Mouse (Mus musculus): ENCODE measurements around the gene Sorcs3. TPM values are rescaled to one million over a fixed set of nuclear protein-coding genes. Genes with fewer than 3 reads are reported as not detected.

The Sorcs3 gene
- polyA plus RNA-seq, 1 experiment from 2014 or later, result 5.3 TPM

GRCm38 (mm10) chr19:48430328-48430727 lies 224.5 kb downstream of the Sorcs3 start:
- 88% methylated on average over 5 of the region's 5 CpGs for WGBS
- no peaks in the 10 kb centered on the region for H3K9me3 ChIP-seq (replicated peaks; ENCODE audit: control insufficient read depth, low read length)

GRCm38 (mm10) chr19:48438450-48438849 lies 232.6 kb downstream of the Sorcs3 start:
- Histone ChIP-seq H3K4me3 (ENCODE audit: low read depth, low read length) (no peak overlapping the region), H3K9me3 (replicated peaks; ENCODE audit: control insufficient read depth, low read length) (no peaks in the 10 kb centered on the region), H3K4me1 (ENCODE audit: control insufficient read depth, insufficient read depth, low read length) (no peaks in the 10 kb centered on the region), H3K36me3 (ENCODE audit: control insufficient read depth, insufficient read depth, low read length) (no peaks in the 10 kb centered on the region), H3K9ac (ENCODE audit: low read length) (no peak overlapping the region), H3K27me3 (replicated peaks; ENCODE audit: control insufficient read depth, insufficient read depth, low read length) (no peaks in the 10 kb centered on the region), H3K27ac (ENCODE audit: low read depth, low read length) (no peak overlapping the region), H3K4me2 (ENCODE audit: low read length) (no peak overlapping the region)
- WGBS, result 85% methylated on average over 1 of the region's 1 CpGs
- no peak for DNase-seq (ENCODE audit: low spot score)
- no peak for ATAC-seq

More at GRCm38 (mm10) chr19:48430328-48430727, 224.5 kb downstream of the Sorcs3 start:
- DNase-seq (ENCODE audit: low spot score), result no peak
- no peak overlapping the region for H3K4me3 ChIP-seq (ENCODE audit: low read depth, low read length)
- H3K27me3 ChIP-seq (replicated peaks; ENCODE audit: control insufficient read depth, insufficient read depth, low read length), result no peaks in the 10 kb centered on the region
- H3K9ac ChIP-seq (ENCODE audit: low read length), result no peak overlapping the region
- H3K36me3 ChIP-seq (ENCODE audit: control insufficient read depth, insufficient read depth, low read length), result no peaks in the 10 kb centered on the region
- no peak overlapping the region for H3K4me2 ChIP-seq (ENCODE audit: low read length)
- ATAC-seq, result no peak
- H3K4me1 ChIP-seq (ENCODE audit: control insufficient read depth, insufficient read depth, low read length), result peaks cover 5% of the 10 kb centered on the region
- no peak overlapping the region for H3K27ac ChIP-seq (ENCODE audit: low read depth, low read length)

GRCm38 (mm10) chr19:48461141-48461540 lies 255.3 kb downstream of the Sorcs3 start:
- DNase-seq (ENCODE audit: low spot score) (no peak), ATAC-seq (no peak)
- H3K36me3 ChIP-seq (ENCODE audit: control insufficient read depth, insufficient read depth, low read length), result no peaks in the 10 kb centered on the region
- no peak overlapping the region for H3K27ac ChIP-seq (ENCODE audit: low read depth, low read length)
- H3K27me3 ChIP-seq (replicated peaks; ENCODE audit: control insufficient read depth, insufficient read depth, low read length), result no peaks in the 10 kb centered on the region
- no peaks in the 10 kb centered on the region for H3K9me3 ChIP-seq (replicated peaks; ENCODE audit: control insufficient read depth, low read length)
- no peaks in the 10 kb centered on the region for H3K4me1 ChIP-seq (ENCODE audit: control insufficient read depth, insufficient read depth, low read length)
- WGBS, result 94% methylated on average over 5 of the region's 5 CpGs
- no peak overlapping the region for H3K4me2 ChIP-seq (ENCODE audit: low read length)
- H3K9ac ChIP-seq (ENCODE audit: low read length), result no peak overlapping the region
- H3K4me3 ChIP-seq (ENCODE audit: low read depth, low read length), result no peak overlapping the region

DNA sequence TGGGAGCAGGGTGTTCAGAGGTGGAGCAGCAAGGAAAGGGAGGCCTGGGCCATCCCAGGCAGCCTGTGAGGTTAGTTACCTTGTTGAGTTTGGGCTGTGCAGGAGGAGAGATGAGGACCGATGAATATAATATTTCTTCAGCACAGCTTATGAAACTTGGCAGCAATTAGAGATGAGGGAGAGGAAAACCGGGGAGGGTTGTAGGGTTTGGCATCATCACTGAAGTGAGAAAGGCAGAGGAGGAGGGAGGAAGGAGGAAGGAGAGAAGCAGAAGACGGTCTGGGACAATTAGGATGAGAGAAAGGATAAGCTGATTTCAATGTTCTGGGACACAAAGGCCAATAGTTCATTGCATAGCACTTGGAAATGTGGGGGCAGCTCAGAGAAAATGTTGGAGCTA lies 256.6 kb downstream of the Sorcs3 start:
- no peak overlapping the region for H3K4me2 ChIP-seq (ENCODE audit: low read length)
- H3K36me3 ChIP-seq (ENCODE audit: control insufficient read depth, insufficient read depth, low read length), result no peaks in the 10 kb centered on the region
- no peak overlapping the region for H3K9ac ChIP-seq (ENCODE audit: low read length)
- no peaks in the 10 kb centered on the region for H3K9me3 ChIP-seq (replicated peaks; ENCODE audit: control insufficient read depth, low read length)
- H3K4me1 ChIP-seq (ENCODE audit: control insufficient read depth, insufficient read depth, low read length), result no peaks in the 10 kb centered on the region
- DNase-seq (ENCODE audit: low spot score) (no peak), ATAC-seq (no peak)
- H3K27me3 ChIP-seq (replicated peaks; ENCODE audit: control insufficient read depth, insufficient read depth, low read length), result no peaks in the 10 kb centered on the region
- 70% methylated on average over 3 of the region's 3 CpGs for WGBS
- no peak overlapping the region for H3K27ac ChIP-seq (ENCODE audit: low read depth, low read length)
- no peak overlapping the region for H3K4me3 ChIP-seq (ENCODE audit: low read depth, low read length)

- no peak overlapping the region for H3K9ac ChIP-seq (ENCODE audit: low read length)
- peak; percentile 74 for DNase-seq (ENCODE audit: low spot score)
- no peaks in the 10 kb centered on the region for H3K9me3 ChIP-seq (replicated peaks; ENCODE audit: control insufficient read depth, low read length)
- WGBS, result 83% methylated on average over 3 of the region's 3 CpGs
- no peak overlapping the region for H3K4me2 ChIP-seq (ENCODE audit: low read length)
- ATAC-seq, result peak; percentile 40; the same call in 1 of the 2 replicates
- H3K4me1 ChIP-seq (ENCODE audit: control insufficient read depth, insufficient read depth, low read length), result no peaks in the 10 kb centered on the region
- H3K27me3 ChIP-seq (replicated peaks; ENCODE audit: control insufficient read depth, insufficient read depth, low read length), result no peaks in the 10 kb centered on the region
- no peak overlapping the region for H3K4me3 ChIP-seq (ENCODE audit: low read depth, low read length)
- no peak overlapping the region for H3K27ac ChIP-seq (ENCODE audit: low read depth, low read length)
- H3K36me3 ChIP-seq (ENCODE audit: control insufficient read depth, insufficient read depth, low read length), result no peaks in the 10 kb centered on the region
These were observed 257.7 kb downstream of the Sorcs3 start for GRCm38 (mm10) chr19:48463494-48463893.

DNA sequence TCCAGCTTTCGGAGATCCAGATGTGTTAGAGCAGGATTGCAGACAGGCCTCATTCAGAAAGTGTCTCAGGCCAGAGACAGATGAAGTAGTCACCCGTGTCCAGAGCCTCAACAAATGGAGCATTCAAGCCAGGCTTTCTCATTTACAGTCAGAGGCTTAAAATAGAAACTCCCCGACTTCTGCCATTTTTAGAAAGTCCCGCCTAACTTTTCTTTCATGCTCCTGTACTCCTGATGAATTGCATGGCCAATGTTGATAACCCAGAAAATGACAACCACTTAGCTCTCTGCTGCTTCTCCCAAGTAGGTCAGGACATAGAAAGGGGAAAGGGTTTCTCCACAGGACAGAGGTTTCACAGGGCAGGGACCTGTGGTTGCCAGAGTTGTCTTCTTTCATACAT lies 261.6 kb downstream of the Sorcs3 start:
- no peak overlapping the region for H3K27ac ChIP-seq (ENCODE audit: low read depth, low read length)
- no peak overlapping the region for H3K4me2 ChIP-seq (ENCODE audit: low read length)
- H3K36me3 ChIP-seq (ENCODE audit: control insufficient read depth, insufficient read depth, low read length), result no peaks in the 10 kb centered on the region
- no peak for DNase-seq (ENCODE audit: low spot score)
- no peak for ATAC-seq
- H3K4me1 ChIP-seq (ENCODE audit: control insufficient read depth, insufficient read depth, low read length), result no peaks in the 10 kb centered on the region
- no peak overlapping the region for H3K9ac ChIP-seq (ENCODE audit: low read length)
- H3K27me3 ChIP-seq (replicated peaks; ENCODE audit: control insufficient read depth, insufficient read depth, low read length), result no peaks in the 10 kb centered on the region
- no peaks in the 10 kb centered on the region for H3K9me3 ChIP-seq (replicated peaks; ENCODE audit: control insufficient read depth, low read length)
- H3K4me3 ChIP-seq (ENCODE audit: low read depth, low read length), result no peak overlapping the region
- 79% methylated on average over 4 of the region's 4 CpGs for WGBS

DNA sequence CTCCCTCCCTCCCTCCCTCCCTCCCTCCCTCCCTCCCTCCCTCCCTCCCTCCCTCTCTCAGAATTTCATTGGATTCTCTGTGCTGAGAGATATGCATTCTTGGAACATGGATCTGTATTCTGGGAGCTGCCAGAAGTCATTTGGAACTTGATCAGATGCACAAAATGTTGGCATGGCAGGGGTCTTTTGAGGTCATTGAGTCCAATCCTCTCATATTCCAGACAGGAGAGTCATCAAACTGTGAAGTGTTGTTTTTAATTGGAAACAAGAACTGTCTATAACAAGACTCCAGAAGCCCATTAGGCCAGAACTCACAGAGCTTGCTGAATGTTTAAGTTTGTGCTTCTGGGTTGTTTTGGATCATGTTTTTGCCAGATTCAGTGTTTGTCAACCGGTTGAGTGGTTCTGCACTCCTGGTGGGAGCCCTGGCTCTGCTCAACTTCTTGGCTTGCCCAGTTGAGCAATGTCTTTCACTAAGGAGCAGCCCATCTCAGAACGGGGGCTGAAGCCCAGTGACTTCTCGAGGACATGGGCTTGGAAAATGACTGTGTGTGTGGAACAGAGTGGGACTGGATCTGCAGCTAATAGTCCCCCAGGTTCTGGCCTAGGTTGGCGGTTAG lies 264.1 kb downstream of the Sorcs3 start:
- no peaks in the 10 kb centered on the region for H3K4me1 ChIP-seq (ENCODE audit: control insufficient read depth, insufficient read depth, low read length)
- H3K36me3 ChIP-seq (ENCODE audit: control insufficient read depth, insufficient read depth, low read length), result no peaks in the 10 kb centered on the region
- no peaks in the 10 kb centered on the region for H3K9me3 ChIP-seq (replicated peaks; ENCODE audit: control insufficient read depth, low read length)
- H3K4me3 ChIP-seq (ENCODE audit: low read depth, low read length), result no peak overlapping the region
- no peaks in the 10 kb centered on the region for H3K27me3 ChIP-seq (replicated peaks; ENCODE audit: control insufficient read depth, insufficient read depth, low read length)
- H3K9ac ChIP-seq (ENCODE audit: low read length), result no peak overlapping the region
- no peak overlapping the region for H3K27ac ChIP-seq (ENCODE audit: low read depth, low read length)
- H3K4me2 ChIP-seq (ENCODE audit: low read length), result no peak overlapping the region
- DNase-seq (ENCODE audit: low spot score), result no peak
- WGBS, result 89% methylated on average over 4 of the region's 4 CpGs
- no peak for ATAC-seq

DNA sequence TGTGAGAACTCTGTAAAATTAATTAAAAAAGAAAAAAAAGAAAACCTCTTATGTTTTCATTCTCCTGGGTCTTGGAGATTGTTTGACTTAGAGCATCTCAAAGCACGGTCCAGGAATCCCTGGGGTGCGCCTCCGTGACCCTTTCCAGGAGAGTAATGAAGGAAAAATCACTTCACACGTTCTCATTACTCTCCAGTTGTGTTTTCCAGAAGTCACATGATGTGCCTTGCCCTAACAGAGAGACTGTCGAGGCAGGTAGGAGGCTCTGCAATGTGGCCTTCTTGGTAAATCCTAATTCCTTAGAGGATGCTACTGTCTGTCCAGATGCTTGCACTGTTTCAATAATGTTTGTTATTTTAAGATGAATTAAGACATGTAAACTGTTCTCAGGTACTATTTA lies 266.1 kb downstream of the Sorcs3 start:
- no peaks in the 10 kb centered on the region for H3K36me3 ChIP-seq (ENCODE audit: control insufficient read depth, insufficient read depth, low read length)
- whole genome bisulfite sequencing, result 67% methylated on average over 5 of the region's 5 CpGs
- no peak for DNase-seq (ENCODE audit: low spot score)

DNA sequence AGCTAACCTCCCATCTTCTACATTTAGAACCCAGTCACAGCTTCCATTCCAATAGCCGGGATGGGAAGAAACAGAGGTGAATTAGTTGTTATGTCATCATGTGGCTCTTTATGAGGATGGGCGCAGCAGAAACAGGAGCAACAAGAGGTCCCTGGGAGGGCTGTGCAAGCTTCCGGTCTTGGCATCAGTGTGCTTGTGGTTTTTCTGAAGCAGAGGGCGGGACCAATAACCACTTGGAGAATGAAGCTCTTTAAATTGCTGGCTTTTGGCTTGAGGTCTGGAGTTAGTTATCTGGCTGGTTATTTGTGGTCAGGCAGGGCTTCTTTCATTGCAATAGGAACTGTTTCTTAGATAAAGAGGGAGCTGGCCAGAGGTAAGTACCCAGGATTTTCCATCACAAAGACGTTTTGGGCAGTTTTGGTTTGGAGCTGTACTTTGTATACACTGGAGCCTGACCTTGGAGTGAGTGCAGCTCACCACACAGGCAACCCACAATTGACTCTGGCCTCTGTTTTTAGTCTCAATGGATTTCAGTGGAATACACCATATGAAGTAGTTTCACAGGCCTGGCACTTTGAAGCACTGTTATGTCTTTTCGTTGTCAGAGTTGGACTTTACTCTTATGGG lies 270.1 kb downstream of the Sorcs3 start:
- Histone ChIP-seq H3K36me3 (ENCODE audit: control insufficient read depth, insufficient read depth, low read length) (no peaks in the 10 kb centered on the region), H3K4me2 (ENCODE audit: low read length) (no peak overlapping the region), H3K27me3 (replicated peaks; ENCODE audit: control insufficient read depth, insufficient read depth, low read length) (no peaks in the 10 kb centered on the region), H3K9ac (ENCODE audit: low read length) (no peak overlapping the region), H3K9me3 (replicated peaks; ENCODE audit: control insufficient read depth, low read length) (no peaks in the 10 kb centered on the region), H3K4me1 (ENCODE audit: control insufficient read depth, insufficient read depth, low read length) (no peaks in the 10 kb centered on the region), H3K27ac (ENCODE audit: low read depth, low read length) (no peak overlapping the region), H3K4me3 (ENCODE audit: low read depth, low read length) (no peak overlapping the region)
- 86% methylated on average over 6 of the region's 6 CpGs for WGBS
- DNase-seq (ENCODE audit: low spot score), result no peak
- ATAC-seq, result no peak

More for the DNA sequence above, 266.1 kb downstream of the Sorcs3 start:
- Histone ChIP-seq H3K4me2 (ENCODE audit: low read length) (no peak overlapping the region), H3K4me1 (ENCODE audit: control insufficient read depth, insufficient read depth, low read length) (no peaks in the 10 kb centered on the region), H3K27ac (ENCODE audit: low read depth, low read length) (no peak overlapping the region), H3K9ac (ENCODE audit: low read length) (no peak overlapping the region), H3K4me3 (ENCODE audit: low read depth, low read length) (no peak overlapping the region), H3K27me3 (replicated peaks; ENCODE audit: control insufficient read depth, insufficient read depth, low read length) (no peaks in the 10 kb centered on the region), H3K9me3 (replicated peaks; ENCODE audit: control insufficient read depth, low read length) (no peaks in the 10 kb centered on the region)
- no peak for ATAC-seq
